Comparison of ENCODE assay signal across 8 mouse cellular contexts in the genomic region with DNA sequence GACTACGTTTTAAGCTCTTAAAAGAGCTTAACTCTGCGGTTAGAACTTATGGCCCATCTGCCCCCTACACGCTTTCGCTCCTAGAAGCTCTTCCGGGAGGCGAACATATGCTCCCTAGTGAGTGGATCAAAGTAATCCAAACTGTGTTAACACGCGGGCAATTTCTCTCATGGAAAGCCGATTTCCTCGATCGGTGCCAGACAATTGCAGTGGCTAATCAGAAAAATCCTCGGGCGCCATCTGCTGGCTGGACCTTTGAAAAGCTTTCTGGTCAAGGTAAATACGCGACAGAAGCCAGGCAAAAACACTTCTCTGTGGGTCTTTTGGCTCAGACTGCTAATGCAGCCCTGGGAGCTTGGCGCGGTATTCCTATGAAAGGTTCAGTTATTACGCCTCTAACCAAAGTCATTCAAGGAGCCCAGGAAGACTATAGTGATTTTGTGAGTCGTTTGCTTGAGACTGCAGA. TPM values are rescaled to one million over a fixed set of nuclear protein-coding genes. Genes with fewer than 3 reads are reported as not detected.
DNase-seq lines count a peak whose midpoint lies in the region; ATAC-seq and TF ChIP-seq lines count a peak whose summit lies in the region.

No protein-coding gene starts in this region.

- DNase-seq in CD8-positive naive resting alpha-beta T cell, adult 2 months (ENCODE audit: low read depth in 2 of 2, low spot score in 2 of 2): peak; percentile 80 to 88
- DNase-seq in c-Kit-positive CD71-negative TER-119-negative erythroid progenitor cells, embryonic 14.5 days (ENCODE audit: low read depth): peak; percentile 96
- peak; percentile 94 for DNase-seq in forebrain, embryonic 10.5 days (ENCODE audit: extremely low spot score, low spot score)
- peak; percentile 91 to 97 for DNase-seq in kidney, postnatal 25 days
- peak; percentile 51 to 63 (median 59) for DNase-seq in liver, embryonic 14.5 days (ENCODE audit: low read depth in 3 of 3, low spot score in 3 of 3)
- peak; percentile 96 for DNase-seq in neural tube, embryonic 11.5 days (ENCODE audit: low spot score)
- peak; percentile 94 for DNase-seq in stomach, postnatal 0 days (ENCODE audit: low spot score)

- H3K9me3 ChIP-seq in forebrain, embryonic 10.5 days: no peaks in the 10 kb centered on the region
- no peaks in the 10 kb centered on the region for H3K9me3 ChIP-seq in heart, embryonic 15.5 days (replicated peaks)
- no peaks in the 10 kb centered on the region for H3K9me3 ChIP-seq in liver, embryonic 14.5 days (ENCODE audit: control insufficient read depth, low read length)
- no peaks in the 10 kb centered on the region for H3K9me3 ChIP-seq in neural tube, embryonic 11.5 days (ENCODE audit: control insufficient read depth, low read length)
- no peaks in the 10 kb centered on the region for H3K9me3 ChIP-seq in stomach, postnatal 0 days (ENCODE audit: control insufficient read depth, low read length)

- under 1% methylated on average over 19 of the region's 19 CpGs for WGBS in forebrain, embryonic 10.5 days
- WGBS in heart, embryonic 15.5 days: under 1% methylated on average over 19 of the region's 19 CpGs
- WGBS in liver, embryonic 14.5 days (ENCODE audit: insufficient replicate concordance): 0% methylated on average over 19 of the region's 19 CpGs
- under 1% methylated on average over 19 of the region's 19 CpGs for WGBS in neural tube, embryonic 11.5 days
- WGBS in stomach, postnatal 0 days: under 1% methylated on average over 19 of the region's 19 CpGs

- peak overlapping the region; percentile 69 for H3K9ac ChIP-seq in heart, embryonic 15.5 days
- H3K9ac ChIP-seq in liver, embryonic 14.5 days (replicated peaks): peak overlapping the region; percentile 50
- peak overlapping the region; percentile 58 for H3K9ac ChIP-seq in neural tube, embryonic 11.5 days (ENCODE audit: low read length)
- peak overlapping the region; percentile 71 for H3K9ac ChIP-seq in stomach, postnatal 0 days (ENCODE audit: low read length)

- ATAC-seq in heart, embryonic 15.5 days (replicated peaks; ENCODE audit: insufficient number of reproducible peaks, insufficient read depth, low FRiP score, low read depth): peak; percentile 72
- peak; percentile 35; the same call in 1 of the 2 replicates for ATAC-seq in liver, embryonic 14.5 days (ENCODE audit: insufficient read depth)
- ATAC-seq in neural tube, embryonic 11.5 days (ENCODE audit: insufficient read depth, low FRiP score, low TSS enrichment): peak; percentile 61
- peak; percentile 87 for ATAC-seq in stomach, postnatal 0 days (ENCODE audit: low FRiP score, low TSS enrichment)

- H3K4me3 ChIP-seq in forebrain, embryonic 10.5 days: peak overlapping the region; percentile 66
- H3K4me3 ChIP-seq in heart, embryonic 15.5 days: peak overlapping the region; percentile 53
- peak overlapping the region; percentile 52 to 74 for H3K4me3 ChIP-seq in liver, embryonic 14.5 days (ENCODE audit: insufficient read depth in 1 of 2, low read depth in 2 of 2, low read length in 2 of 2)
- peak overlapping the region; percentile 43 for H3K4me3 ChIP-seq in neural tube, embryonic 11.5 days (ENCODE audit: low read depth, low read length)
- peak overlapping the region; percentile 57 for H3K4me3 ChIP-seq in stomach, postnatal 0 days (ENCODE audit: low read depth, low read length)

- peaks cover 42% of the 10 kb centered on the region for H3K27me3 ChIP-seq in forebrain, embryonic 10.5 days (ENCODE audit: poor library complexity, severe bottlenecking)
- no peaks in the 10 kb centered on the region for H3K27me3 ChIP-seq in heart, embryonic 15.5 days
- H3K27me3 ChIP-seq in liver, embryonic 14.5 days (ENCODE audit: control insufficient read depth, insufficient read depth, low read length): peaks cover 22% of the 10 kb centered on the region
- H3K27me3 ChIP-seq in neural tube, embryonic 11.5 days (ENCODE audit: control insufficient read depth, insufficient read depth, low read length): 0 out of 2 replicates have a peak, but pooled peaks cover 2% of the 10 kb centered on the region
- H3K27me3 ChIP-seq in stomach, postnatal 0 days (ENCODE audit: control insufficient read depth, insufficient read depth, low read length): no peaks in the 10 kb centered on the region

- peak; percentile 75 for TF ChIP-seq CTCF in liver, embryonic 14.5 days (IDR thresholded peaks at IDR 0.05; ENCODE audit: low read depth)
- peak; percentile 91 for TF ChIP-seq CTCF in stomach, postnatal 0 days (IDR thresholded peaks at IDR 0.05; ENCODE audit: low read depth)

- H3K4me2 ChIP-seq in heart, embryonic 15.5 days: peak overlapping the region; percentile 67
- peak overlapping the region; percentile 70 for H3K4me2 ChIP-seq in liver, embryonic 14.5 days (ENCODE audit: low read depth)
- H3K4me2 ChIP-seq in neural tube, embryonic 11.5 days (ENCODE audit: low read depth): peak overlapping the region; percentile 77
- H3K4me2 ChIP-seq in stomach, postnatal 0 days (replicated peaks; ENCODE audit: low read depth): peak overlapping the region; percentile 88

- no peaks in the 10 kb centered on the region for H3K36me3 ChIP-seq in forebrain, embryonic 10.5 days (replicated peaks)
- no peaks in the 10 kb centered on the region for H3K36me3 ChIP-seq in heart, embryonic 15.5 days
- no peaks in the 10 kb centered on the region for H3K36me3 ChIP-seq in liver, embryonic 14.5 days (replicated peaks; ENCODE audit: control insufficient read depth, insufficient read depth, low read depth)
- no peaks in the 10 kb centered on the region for H3K36me3 ChIP-seq in neural tube, embryonic 11.5 days (ENCODE audit: control insufficient read depth, insufficient read depth, low read length)
- H3K36me3 ChIP-seq in stomach, postnatal 0 days (ENCODE audit: control insufficient read depth, insufficient read depth, low read length): no peaks in the 10 kb centered on the region

- H3K4me1 ChIP-seq in forebrain, embryonic 10.5 days: peaks cover 22% of the 10 kb centered on the region
- peaks cover 18% of the 10 kb centered on the region for H3K4me1 ChIP-seq in heart, embryonic 15.5 days (replicated peaks)
- no peaks in the 10 kb centered on the region; a peak in 1 of 4 replicates for H3K4me1 ChIP-seq in liver, embryonic 14.5 days (replicated peaks; ENCODE audit: control insufficient read depth in 2 of 2, insufficient read depth in 2 of 2, low read length in 1 of 2)
- 0 out of 2 replicates have a peak, but pooled peaks cover 3% of the 10 kb centered on the region for H3K4me1 ChIP-seq in neural tube, embryonic 11.5 days (ENCODE audit: control insufficient read depth, insufficient read depth, low read length)
- H3K4me1 ChIP-seq in stomach, postnatal 0 days (replicated peaks; ENCODE audit: control insufficient read depth, insufficient read depth): no peaks in the 10 kb centered on the region

- H3K27ac ChIP-seq in forebrain, embryonic 10.5 days: peak overlapping the region; percentile 89
- H3K27ac ChIP-seq in heart, embryonic 15.5 days: peak overlapping the region; percentile 84
- H3K27ac ChIP-seq in liver, embryonic 14.5 days: no peak overlapping the region
- H3K27ac ChIP-seq in neural tube, embryonic 11.5 days (ENCODE audit: low read depth, low read length): peak overlapping the region; percentile 55
- peak overlapping the region; percentile 81 for H3K27ac ChIP-seq in stomach, postnatal 0 days (replicated peaks)

- TF ChIP-seq EP300 in liver, embryonic 14.5 days (IDR thresholded peaks at IDR 0.05; ENCODE audit: low read depth): no peak
- TF ChIP-seq EP300 in stomach, postnatal 0 days (optimal IDR thresholded peaks at IDR 0.05): peak; percentile 54

RNA-seq across cellular contexts. Expression of a gene that starts 10.5 kb away (rescaled TPM):
- not detected in 2 replicates for polyA plus RNA-seq in forebrain, embryonic 10.5 days (2016; fragmentation: Nextera tagmentation; extraction: Ambion mirVana)
- polyA plus RNA-seq in heart, embryonic 15.5 days (2015; fragmentation: Nextera tagmentation; extraction: Ambion mirVana): not detected in 2 replicates
- polyA plus RNA-seq in liver, embryonic 14.5 days (2012; rRNA removed): not detected in 2 replicates
- not detected in 2 replicates for polyA plus RNA-seq in liver, embryonic 14.5 days (2014; fragmentation: Nextera tagmentation; extraction: Ambion mirVana)
- not detected in 2 replicates for polyA plus RNA-seq in neural tube, embryonic 11.5 days (2014; fragmentation: Nextera tagmentation; extraction: Ambion mirVana)
- not detected in 2 replicates for polyA plus RNA-seq in stomach, postnatal 0 days (2015; fragmentation: Nextera tagmentation; extraction: Ambion mirVana)

RNA-seq across cellular contexts. Expression of a gene that starts 12.3 kb away (rescaled TPM):
- polyA plus RNA-seq in forebrain, embryonic 10.5 days (2016; fragmentation: Nextera tagmentation; extraction: Ambion mirVana): not detected in 2 replicates
- polyA plus RNA-seq in heart, embryonic 15.5 days (2015; fragmentation: Nextera tagmentation; extraction: Ambion mirVana): not detected in 2 replicates
- polyA plus RNA-seq in liver, embryonic 14.5 days (2012; rRNA removed): not detected in 2 replicates
- polyA plus RNA-seq in liver, embryonic 14.5 days (2014; fragmentation: Nextera tagmentation; extraction: Ambion mirVana): not detected in 2 replicates
- polyA plus RNA-seq in neural tube, embryonic 11.5 days (2014; fragmentation: Nextera tagmentation; extraction: Ambion mirVana): not detected in 2 replicates
- not detected in 2 replicates for polyA plus RNA-seq in stomach, postnatal 0 days (2015; fragmentation: Nextera tagmentation; extraction: Ambion mirVana)

RNA-seq across cellular contexts. Expression of a gene that starts 18.7 kb away (rescaled TPM):
- not detected in 2 replicates for polyA plus RNA-seq in forebrain, embryonic 10.5 days (2016; fragmentation: Nextera tagmentation; extraction: Ambion mirVana)
- polyA plus RNA-seq in heart, embryonic 15.5 days (2015; fragmentation: Nextera tagmentation; extraction: Ambion mirVana): not detected in 2 replicates
- polyA plus RNA-seq in liver, embryonic 14.5 days (2012; rRNA removed): not detected in 2 replicates
- not detected in 2 replicates for polyA plus RNA-seq in liver, embryonic 14.5 days (2014; fragmentation: Nextera tagmentation; extraction: Ambion mirVana)
- not detected in 2 replicates for polyA plus RNA-seq in neural tube, embryonic 11.5 days (2014; fragmentation: Nextera tagmentation; extraction: Ambion mirVana)
- polyA plus RNA-seq in stomach, postnatal 0 days (2015; fragmentation: Nextera tagmentation; extraction: Ambion mirVana): not detected in 2 replicates

RNA-seq across cellular contexts. Expression of a gene that starts 26.5 kb away (rescaled TPM):
- not detected in 2 replicates for polyA plus RNA-seq in forebrain, embryonic 10.5 days (2016; fragmentation: Nextera tagmentation; extraction: Ambion mirVana)
- not detected in 2 replicates for polyA plus RNA-seq in heart, embryonic 15.5 days (2015; fragmentation: Nextera tagmentation; extraction: Ambion mirVana)
- polyA plus RNA-seq in liver, embryonic 14.5 days (2012; rRNA removed): not detected in 2 replicates
- polyA plus RNA-seq in liver, embryonic 14.5 days (2014; fragmentation: Nextera tagmentation; extraction: Ambion mirVana): not detected in 2 replicates
- polyA plus RNA-seq in neural tube, embryonic 11.5 days (2014; fragmentation: Nextera tagmentation; extraction: Ambion mirVana): not detected in 2 replicates
- polyA plus RNA-seq in stomach, postnatal 0 days (2015; fragmentation: Nextera tagmentation; extraction: Ambion mirVana): not detected in 2 replicates

RNA-seq across cellular contexts. Expression of a gene that starts 43.8 kb away (rescaled TPM):
- not detected in 2 replicates for polyA plus RNA-seq in forebrain, embryonic 10.5 days (2016; fragmentation: Nextera tagmentation; extraction: Ambion mirVana)
- polyA plus RNA-seq in heart, embryonic 15.5 days (2015; fragmentation: Nextera tagmentation; extraction: Ambion mirVana): not detected in 2 replicates
- polyA plus RNA-seq in liver, embryonic 14.5 days (2012; rRNA removed): not detected in 2 replicates
- polyA plus RNA-seq in liver, embryonic 14.5 days (2014; fragmentation: Nextera tagmentation; extraction: Ambion mirVana): not detected in 2 replicates
- polyA plus RNA-seq in neural tube, embryonic 11.5 days (2014; fragmentation: Nextera tagmentation; extraction: Ambion mirVana): not detected in 2 replicates
- not detected in 2 replicates for polyA plus RNA-seq in stomach, postnatal 0 days (2015; fragmentation: Nextera tagmentation; extraction: Ambion mirVana)

Comparison
In these comparisons a context has a peak if more than half of its experiments do, and no peak if none do; other contexts are left out.
1. ATAC-seq: peak in every context shown above with its lines; median percentile 87 in stomach, postnatal 0 days; 72 in heart, embryonic 15.5 days; 61 in neural tube, embryonic 11.5 days; 35 in liver, embryonic 14.5 days.